Mouse (Mus musculus) inflammation-experienced regulatory T-cells, adult 16 weeks (primary cell): ENCODE measurements around the gene Taf15. TPM values are rescaled to one million over a fixed set of nuclear protein-coding genes. Genes with fewer than 3 reads are reported as not detected.

Experiments
- polyA plus RNA-seq: library from polyadenylated mRNA; unstranded; fragments of 100-300 nt; shearing (Covaris generic); gene quantifications from one replicate; pipeline ENCODE4 v1.2.1, GENCODE M21; 2017

Gene Taf15
- 18.0 TPM for polyA plus RNA-seq

DNA sequence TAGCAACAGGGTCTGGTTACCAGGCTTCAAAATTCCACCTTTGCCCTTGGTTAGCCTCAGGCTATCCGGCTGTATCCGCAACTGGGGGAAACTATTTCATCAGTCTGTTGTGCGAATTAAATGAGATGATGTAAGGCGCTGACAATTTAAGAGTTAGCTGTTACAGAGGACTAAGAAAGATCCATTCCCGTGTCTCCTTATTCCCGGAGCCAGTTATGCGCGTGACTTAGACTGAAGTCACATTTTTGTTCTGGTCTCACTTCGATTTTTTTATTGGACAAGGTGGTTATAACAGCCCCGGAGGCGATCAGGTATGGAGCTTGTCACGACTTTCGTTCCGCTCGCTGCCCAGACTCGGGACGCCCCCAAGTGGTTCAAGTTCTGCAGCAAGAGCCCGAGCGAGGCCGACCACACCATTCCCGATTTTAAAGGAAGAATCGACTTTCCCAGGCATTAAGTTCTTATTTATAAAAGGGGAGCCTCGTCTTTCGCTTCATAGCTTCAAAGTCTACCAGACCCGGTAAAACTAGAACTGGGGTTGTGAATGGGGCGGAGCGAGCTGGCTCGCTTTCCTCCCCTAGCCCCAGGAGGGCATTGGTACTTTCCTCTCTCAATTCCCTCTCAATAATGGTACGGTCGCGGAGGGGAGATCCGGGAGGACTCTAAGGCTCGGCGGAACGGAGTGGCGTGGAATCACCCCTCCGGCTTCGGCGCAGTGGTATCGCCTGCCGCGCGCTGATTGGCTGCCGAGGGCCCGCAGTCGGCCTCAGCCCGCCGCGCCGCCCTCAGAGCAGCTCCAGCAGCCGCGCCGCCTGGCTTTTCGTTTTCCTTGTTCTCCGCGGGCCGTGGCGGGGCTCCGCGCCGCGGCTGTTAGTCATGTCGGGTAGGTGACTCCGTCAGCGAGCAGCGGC lies at the start of gene Taf15:
TSS of gene Taf15 (plus strand) at position 763 of the 911 bp plus-strand sequence.

DNA sequence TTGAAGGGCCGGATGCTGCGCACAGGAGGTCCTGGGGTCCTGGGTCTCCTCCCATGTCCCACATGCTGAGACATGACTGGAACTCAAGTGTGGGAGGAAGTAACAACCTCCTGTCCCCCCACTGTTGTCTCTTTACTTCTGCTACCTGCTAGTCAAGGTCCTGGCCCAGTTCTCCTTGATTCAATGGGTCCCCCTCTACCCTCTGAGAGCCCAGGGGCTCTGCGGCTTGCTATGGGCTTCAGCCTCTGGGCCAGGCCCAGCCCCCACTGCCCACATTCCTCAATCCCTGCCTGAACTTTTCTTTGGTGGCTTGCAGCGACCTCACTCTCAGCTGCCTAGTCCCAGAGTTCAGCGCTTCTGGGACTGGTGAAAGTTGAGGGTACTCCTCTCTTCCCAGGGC lies 43.5 kb upstream of the Taf15 start, which contains the start of gene Gas2l2:
TSS of gene Gas2l2 (minus strand) at position 101 of the 400 bp plus-strand sequence.

DNA sequence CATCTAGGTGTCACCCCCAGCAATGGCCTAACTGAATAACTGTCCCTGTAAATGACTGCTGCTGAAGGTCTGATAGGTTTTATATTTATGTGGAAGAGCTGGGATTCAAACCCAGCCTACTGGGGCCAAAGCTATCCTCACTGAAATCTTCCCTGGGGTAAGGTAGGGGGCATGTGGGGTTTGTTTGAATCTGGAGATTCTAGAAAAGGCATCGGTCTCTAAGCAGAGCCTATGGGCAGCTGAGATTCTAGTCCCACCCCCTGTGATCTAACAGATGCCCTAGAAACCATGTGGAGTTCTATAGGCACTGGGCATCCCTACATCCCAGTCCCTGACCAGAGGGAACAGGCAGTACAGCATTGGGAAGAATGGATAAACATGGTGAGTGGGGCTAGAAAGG lies 35.5 kb upstream of the Taf15 start, which contains the start of gene 1700020L24Rik:
TSS of gene 1700020L24Rik (plus strand) at position 301 of the 400 bp plus-strand sequence.

DNA sequence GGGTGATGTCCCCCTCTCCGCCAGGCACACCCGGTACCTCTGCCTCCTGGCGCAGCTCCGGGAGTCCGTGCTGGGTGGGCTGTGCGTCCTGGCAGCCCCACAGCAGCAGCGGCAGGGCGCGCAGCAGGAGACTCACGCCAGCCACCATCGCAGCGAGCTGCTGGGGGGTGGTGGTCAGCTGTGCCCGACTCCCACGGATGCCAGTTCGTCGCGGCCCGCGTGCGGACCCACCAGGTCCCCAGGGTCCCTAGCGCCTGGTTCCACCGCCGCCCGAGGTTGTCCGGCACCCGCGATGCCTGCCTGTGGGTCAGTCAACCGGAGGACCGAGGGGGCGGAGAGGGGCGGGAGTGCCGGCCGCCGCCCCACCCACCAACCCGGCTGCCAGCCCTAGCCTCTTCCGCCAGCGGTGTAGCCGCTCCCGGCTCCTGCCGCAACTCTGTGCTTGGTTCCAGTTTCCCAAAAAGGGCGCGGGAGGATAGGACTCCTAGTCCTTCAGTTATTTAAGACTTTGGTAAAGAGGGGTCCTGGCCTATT lies 10.1 kb upstream of the Taf15 start, which contains the start of gene Mmp28:
TSS of gene Mmp28 (minus strand) at position 361 of the 534 bp plus-strand sequence.

DNA sequence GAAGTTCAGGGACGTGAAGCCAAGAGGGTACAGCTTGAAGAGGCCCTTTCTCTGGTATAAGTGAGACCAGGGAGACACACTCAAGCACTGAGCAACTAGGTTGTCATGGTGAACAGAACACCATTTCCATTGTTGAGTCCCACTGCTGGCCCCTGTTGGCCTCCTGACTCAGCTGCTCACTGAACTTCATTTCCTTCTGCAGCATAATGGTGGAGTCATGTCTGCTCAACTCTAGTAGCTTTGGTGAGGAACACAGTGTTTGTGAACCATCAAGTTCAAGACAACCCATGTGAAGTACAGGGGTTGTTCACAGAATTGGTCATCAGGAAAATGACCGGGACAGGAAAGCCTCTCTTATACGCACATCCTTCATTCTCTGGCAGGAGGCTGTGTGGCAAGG lies 49.2 kb downstream of the Taf15 start, which contains the start of gene Heatr9:
TSS of gene Heatr9 (minus strand) at position 101 of the 400 bp plus-strand sequence.

DNA sequence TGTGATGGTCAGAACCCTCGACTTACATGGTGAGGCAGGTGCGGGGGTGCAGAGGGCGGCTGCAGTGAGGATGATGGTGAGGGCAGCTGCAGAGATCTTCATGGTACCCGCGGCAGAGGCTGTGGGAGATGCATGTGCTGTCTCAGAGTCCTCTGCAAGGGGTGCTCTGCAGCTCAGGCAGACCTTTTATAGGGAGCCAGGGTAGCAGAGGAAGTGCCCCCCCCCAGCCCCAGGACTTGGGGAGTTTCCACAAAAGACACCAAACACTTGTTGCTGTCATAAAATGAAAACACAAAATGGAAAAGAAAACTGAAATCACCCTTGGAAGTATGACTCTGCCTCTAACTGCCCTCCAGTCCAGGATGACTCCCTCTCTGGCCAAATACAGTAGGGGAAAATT lies 57.5 kb downstream of the Taf15 start, which contains the start of gene Ccl5:
TSS of gene Ccl5 (minus strand) at position 159 of the 400 bp plus-strand sequence.

Other genes starting within 250 kb of the Taf15 start
- not detected for gene Slfn14, start 186.4 kb upstream of the Taf15 start, polyA plus RNA-seq
- gene Ap2b1, start 174.1 kb upstream of the Taf15 start, polyA plus RNA-seq = 53.9 TPM
- 16.3 TPM for gene Pex12, start 170.5 kb upstream of the Taf15 start, polyA plus RNA-seq
- gene Rasl10b, start 63.9 kb upstream of the Taf15 start, polyA plus RNA-seq = not detected
- not detected for gene Gas2l2, start 43.6 kb upstream of the Taf15 start, polyA plus RNA-seq
- 2.7 TPM for gene 1700020L24Rik, start 35.4 kb upstream of the Taf15 start, polyA plus RNA-seq
- gene Mmp28, start 10.0 kb upstream of the Taf15 start, polyA plus RNA-seq = not detected
- gene Heatr9, start 49.1 kb downstream of the Taf15 start, polyA plus RNA-seq = 0.30 TPM
- gene Ccl5, start 57.4 kb downstream of the Taf15 start, polyA plus RNA-seq = 149 TPM
- gene Ccl9, start 105.5 kb downstream of the Taf15 start, polyA plus RNA-seq = not detected
- gene Ccl6, start 120.0 kb downstream of the Taf15 start, polyA plus RNA-seq = 0.62 TPM
- not detected for gene Rpl9-ps1, start 172.5 kb downstream of the Taf15 start, polyA plus RNA-seq
- gene Ccl3, start 176.3 kb downstream of the Taf15 start, polyA plus RNA-seq = 0.78 TPM
- 7.7 TPM for gene Ccl4, start 189.5 kb downstream of the Taf15 start, polyA plus RNA-seq
- gene Wfdc17, start 230.9 kb downstream of the Taf15 start, polyA plus RNA-seq = 1.4 TPM
- not detected for gene Wfdc18, start 235.9 kb downstream of the Taf15 start, polyA plus RNA-seq